Mouse (Mus musculus) ZHBTc4 (cell line): ENCODE results near the gene Ssh1.

ENCODE experiments used
- DNase-seq: peaks from one replicate; pipeline ENCODE4 v3.0.0-alpha.2; 2011; ENCODE audit warnings: low read depth, low spot score

The Ssh1 gene

DNA sequence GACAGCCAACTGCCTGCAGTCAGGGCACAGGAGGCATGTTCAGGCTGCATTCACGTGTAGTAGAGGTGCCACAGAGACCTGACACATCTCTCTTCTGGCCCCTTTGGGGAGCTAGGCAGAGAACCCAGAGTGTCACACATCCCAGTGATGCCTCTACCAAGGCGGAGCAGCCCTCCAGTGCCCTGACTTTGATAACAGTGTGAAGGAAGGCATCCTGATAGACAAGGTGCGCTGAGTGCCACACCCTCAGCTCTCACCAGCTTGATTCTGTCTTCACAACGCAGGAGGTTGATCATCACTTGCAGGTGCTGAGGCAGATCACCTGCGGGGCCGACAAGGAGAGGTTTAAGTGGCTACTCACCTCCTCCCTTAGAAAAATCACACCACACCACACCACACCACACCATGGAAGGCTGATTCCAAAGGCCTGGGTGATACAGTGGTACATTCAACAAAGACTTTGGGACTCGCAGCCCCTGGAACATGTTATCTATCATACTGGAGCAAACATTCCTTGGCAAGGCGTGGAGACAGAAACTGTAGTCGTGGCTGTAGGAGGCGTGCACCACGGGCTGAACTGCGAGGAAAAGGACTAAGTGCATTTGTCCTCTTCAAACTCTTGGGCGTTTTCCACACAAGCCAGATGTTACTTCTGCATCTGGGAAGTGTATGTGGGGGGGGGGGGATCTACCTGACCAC lies 27.1 kb downstream of the Ssh1 start:
- DNase-seq = peak; percentile 60

GRCm38 (mm10) chr5:113965659-113966185 lies 28.0 kb downstream of the Ssh1 start:
- DNase-seq = peak; percentile 62

DNA sequence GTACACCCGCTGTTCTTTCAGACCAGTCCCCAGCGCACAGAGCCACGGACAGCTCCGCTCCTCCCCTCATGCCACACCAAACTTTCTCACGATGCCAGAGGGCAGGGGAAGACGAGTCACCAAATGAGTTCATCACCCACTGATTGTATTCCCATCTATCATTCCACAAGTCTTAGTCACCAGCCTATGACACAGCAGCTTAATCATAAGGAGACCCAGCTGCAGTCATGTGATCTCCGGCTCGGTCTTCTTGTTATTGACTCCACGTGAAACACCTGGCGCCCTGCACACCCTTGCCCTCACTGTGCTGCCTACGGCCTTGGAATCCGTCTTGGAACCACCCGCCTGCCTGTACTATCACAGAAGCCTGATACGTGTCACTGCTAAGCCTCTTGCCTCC lies 28.7 kb downstream of the Ssh1 start:
- DNase-seq = peak; percentile 35

- no peak for DNase-seq
Observed at GRCm38 (mm10) chr5:113961776-113962175, 31.9 kb downstream of the Ssh1 start.

DNA sequence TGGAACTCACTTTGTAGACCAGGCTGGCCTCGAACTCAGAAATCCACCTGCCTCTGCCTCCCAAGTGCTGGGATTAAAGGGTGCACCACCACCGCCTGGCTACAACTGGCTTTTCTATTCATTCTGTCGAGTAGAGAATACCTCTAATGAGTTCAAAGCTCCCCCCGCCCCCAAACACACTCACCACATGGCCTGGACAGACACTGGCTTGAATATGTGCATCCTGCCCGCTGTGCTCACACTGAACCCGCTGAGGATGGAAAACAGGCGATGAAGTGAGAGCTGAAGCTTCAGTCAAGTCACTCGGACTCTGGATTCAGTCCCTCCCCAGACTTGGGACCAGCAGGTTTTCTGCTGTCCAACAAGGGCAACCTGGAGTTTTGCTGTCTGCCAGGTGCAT lies 33.3 kb downstream of the Ssh1 start:
- peak; percentile 64 for DNase-seq

- no peak for DNase-seq
Observed at GRCm38 (mm10) chr5:113959039-113959438, 34.7 kb downstream of the Ssh1 start.

DNA sequence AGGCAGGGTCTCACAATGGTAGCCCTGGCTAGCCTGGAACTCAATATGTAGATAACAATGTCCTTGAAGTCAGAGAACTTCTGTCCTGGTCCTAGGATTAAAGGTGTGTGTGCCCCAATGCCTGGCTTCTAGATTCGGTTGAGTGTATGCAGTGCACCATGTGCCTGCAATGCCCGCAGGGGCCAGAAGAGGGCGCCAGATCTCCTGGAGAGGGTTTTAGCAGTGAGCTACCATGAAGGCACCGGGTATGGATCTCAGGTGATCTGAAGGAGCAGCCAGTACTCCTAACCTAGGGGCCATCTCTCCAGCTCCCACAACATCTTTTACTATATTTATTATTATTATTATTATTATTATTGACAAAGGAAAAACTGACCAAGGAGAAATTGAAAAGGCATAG lies 37.2 kb downstream of the Ssh1 start:
- peak; percentile 94 for DNase-seq

- peak; percentile 62 for DNase-seq
Observed at GRCm38 (mm10) chr5:113955691-113956090, 38.0 kb downstream of the Ssh1 start.

GRCm38 (mm10) chr5:113955281-113955680 lies 38.4 kb downstream of the Ssh1 start:
- DNase-seq = no peak

GRCm38 (mm10) chr5:113954421-113954820 lies 39.3 kb downstream of the Ssh1 start:
- peak; percentile 85 for DNase-seq

DNA sequence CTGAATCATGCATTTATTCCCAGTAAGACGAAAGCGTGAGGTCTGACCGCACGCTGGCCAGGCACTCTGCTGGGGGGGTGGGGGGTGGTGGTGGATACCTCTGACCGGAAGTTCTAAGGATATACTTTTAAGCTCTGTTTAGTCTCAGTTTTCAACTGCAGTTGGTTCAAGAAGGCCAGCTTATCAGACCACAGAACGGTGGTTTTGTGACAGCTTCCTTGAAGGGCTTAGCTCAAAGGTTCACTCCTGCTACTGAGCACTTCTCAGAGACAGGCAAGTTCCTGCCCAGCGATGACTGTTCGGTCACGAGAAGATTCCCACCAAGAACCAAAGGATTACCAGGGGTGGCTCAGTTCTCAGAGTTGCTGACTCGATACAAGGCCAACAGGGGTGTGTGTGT lies 41.2 kb downstream of the Ssh1 start:
- DNase-seq = no peak

DNA sequence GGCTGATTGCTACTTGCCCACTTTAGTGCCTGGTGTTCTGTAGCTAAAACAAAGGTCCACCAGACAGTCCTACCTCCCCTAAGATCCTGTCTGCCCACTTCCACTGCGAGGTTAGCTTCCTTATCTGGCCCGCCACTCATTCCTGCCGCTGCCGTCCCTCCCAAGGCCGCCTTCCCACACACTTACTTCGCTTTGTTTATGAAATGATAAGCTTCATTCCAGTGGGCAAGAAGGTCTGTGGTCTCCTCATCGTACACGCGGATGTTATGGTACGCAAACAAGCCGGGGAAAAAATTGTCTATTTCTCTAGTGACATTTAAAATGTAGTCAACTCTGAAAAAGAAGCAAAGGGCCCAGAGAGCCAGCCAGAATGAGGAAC lies 42.0 kb downstream of the Ssh1 start:
- no peak for DNase-seq

DNA sequence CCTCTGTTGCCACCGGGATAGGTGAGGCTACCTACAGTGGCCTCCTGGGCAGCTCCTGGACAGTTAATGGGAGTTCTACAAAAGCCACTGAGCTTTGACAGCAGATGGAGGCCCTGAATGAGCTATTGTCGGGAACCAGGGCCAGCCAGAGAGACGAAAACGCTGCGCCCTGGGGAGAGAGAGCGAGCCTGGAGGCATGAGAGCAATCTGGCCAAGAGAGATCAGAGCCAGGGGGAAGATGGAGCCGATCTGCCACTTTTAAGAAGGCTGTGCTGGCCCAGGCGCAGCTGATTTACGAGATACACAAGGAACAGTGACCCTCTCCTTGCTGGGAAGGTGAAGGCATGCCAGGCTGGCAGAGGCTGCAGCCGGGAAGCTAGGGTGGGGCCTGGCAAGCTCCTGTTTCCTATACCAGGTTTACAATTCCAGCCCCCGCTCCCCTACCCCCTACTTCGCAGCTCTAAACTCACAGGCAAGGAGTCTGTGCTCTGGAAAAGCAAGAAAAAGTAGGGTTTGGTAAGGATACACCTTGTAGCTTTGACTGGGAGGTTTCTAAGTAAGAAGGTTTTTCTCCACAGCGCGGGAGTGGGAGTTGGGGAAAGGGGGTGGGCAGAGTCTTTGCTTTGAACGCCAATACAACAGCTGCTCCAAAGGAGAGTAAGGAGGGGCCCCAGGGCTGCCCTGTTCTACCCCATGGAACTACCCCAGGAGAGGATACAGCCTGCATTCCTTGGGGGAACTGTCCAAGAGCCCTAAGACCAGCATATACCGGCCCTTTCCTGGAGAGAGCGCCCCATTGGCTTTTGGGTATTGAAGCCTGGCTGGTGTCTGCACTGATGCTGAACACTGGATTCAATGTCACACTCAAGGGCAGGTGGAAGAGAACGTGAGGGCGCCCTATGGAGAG lies 42.7 kb downstream of the Ssh1 start:
- DNase-seq = no peak

- no peak for DNase-seq
Observed at GRCm38 (mm10) chr5:113950133-113950532, 43.6 kb downstream of the Ssh1 start.

- DNase-seq = no peak
Observed at GRCm38 (mm10) chr5:113947280-113947679, 46.4 kb downstream of the Ssh1 start.

DNA sequence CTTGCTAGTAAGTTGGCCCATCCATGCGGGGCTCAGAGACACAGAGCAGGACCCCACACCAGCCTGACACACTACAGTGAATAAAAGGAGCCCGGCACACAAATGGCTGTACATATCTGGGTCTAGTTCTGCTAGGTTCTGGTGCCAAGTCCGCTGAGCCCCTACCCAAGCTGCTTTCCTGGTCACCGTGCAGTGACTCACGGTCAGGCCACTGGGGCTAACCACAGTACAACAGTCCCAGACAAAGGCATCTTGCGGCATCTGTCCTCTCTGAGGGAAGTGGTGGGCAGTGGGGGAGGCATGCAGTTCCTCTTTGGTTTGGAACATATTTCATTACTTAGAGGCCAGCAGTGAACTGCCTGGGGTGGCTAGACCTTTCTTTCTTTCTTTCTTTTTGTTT lies 48.6 kb downstream of the Ssh1 start:
- no peak for DNase-seq

DNA sequence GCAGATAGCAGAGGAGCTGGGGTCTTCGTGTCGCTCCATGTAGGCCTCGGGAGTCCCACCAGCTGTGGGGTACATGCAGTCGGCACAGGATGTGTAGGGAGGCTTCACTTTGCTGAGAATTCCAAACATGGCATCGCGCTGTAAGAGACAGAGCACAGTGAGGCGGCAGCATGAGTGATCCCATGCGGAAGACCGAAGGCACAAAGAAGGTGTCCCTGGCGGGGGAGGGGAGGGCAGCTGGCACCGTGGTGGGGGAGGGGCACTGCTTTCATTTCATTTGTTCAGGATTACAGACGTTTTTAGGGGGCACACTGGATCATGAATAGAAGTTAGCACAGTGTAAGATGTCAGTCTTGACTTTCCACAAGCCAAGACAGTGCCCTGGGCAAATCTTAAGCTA lies 50.4 kb downstream of the Ssh1 start:
- DNase-seq = no peak

GRCm38 (mm10) chr5:113942580-113942979 lies 51.1 kb downstream of the Ssh1 start:
- peak; percentile 99 for DNase-seq

GRCm38 (mm10) chr5:113939263-113939900 lies 54.3 kb downstream of the Ssh1 start:
- DNase-seq = peak; percentile 86

DNA sequence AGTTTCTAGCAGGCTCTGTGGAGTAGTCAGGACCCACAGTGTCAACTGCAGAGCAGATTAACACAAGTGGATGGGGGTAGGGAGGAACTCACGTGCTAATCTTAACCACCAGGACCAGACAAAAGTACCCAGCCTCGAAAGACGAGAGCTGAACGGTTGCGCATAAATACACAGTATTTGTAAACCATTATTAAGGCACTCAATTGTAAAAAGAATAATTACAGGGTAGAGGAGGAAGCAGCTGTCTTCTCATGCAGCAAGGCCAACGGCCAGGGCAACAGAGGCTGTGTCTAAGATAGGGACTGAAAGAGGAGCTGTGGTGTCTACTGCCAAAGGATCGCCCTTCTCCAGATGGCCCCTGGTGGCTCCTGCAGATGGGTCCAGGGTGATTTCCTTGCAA lies 56.0 kb downstream of the Ssh1 start:
- DNase-seq = peak; percentile 59

DNA sequence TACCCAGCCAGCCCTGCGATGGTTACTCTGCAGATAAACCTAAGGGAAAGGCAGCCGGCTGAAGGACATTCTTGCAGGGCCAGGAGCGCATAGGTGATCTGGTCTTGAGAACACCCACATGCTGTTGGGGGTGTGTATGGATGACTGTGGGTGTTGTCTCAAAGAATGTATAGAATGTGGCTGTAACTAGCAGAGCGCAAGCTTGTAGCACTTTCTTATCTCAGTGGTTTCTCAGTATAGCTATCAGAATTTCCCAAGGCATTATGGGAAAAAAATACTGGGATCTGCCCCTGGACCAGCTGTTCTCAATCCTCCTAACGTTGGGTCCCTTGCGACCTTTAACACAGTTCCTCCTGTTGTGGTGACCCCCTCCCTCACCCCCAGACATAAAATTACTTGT lies 59.8 kb downstream of the Ssh1 start:
- DNase-seq = peak; percentile 56

- DNase-seq = peak; percentile 43
Observed at GRCm38 (mm10) chr5:113933480-113933879, 60.2 kb downstream of the Ssh1 start.
